Mouse (Mus musculus) CH12.LX (cell line): ENCODE measurements at regions not wholly inside any gene's neighbourhood (a gene's known extent, or its start where the extent isn't known, plus 50 kb on each side); places are given as distances from the start of the nearest gene placed in this dataset.

Source experiments
- DNase-seq: peaks from one replicate; pipeline ENCODE4 v3.0.0-alpha.2; 2013; ENCODE audit errors: extremely low read depth
- H3K27ac ChIP-seq: 2 replicates; pipeline ENCODE4 v1.5.1; 2012; ENCODE audit warnings: low read depth, mild to moderate bottlenecking, control low read depth, moderate library complexity; ENCODE audit not compliant: insufficient read depth
- H3K27me3 ChIP-seq: replicated peaks from 2 replicates; pipeline ENCODE3; 2012; ENCODE audit warnings: inconsistent platforms
- H3K36me3 ChIP-seq, 2 experiments: replicated peaks in 1 of 2; 2 replicates each; pipeline versions ENCODE3 to v1.6.1; 2012; ENCODE audit warnings: inconsistent platforms in 1 of 2, low read length in 1 of 2, mild to moderate bottlenecking in 1 of 2, mixed read lengths in 1 of 2, moderate library complexity in 1 of 2; ENCODE audit not compliant: control insufficient read depth in 1 of 2, insufficient read depth in 1 of 2
- H3K4me1 ChIP-seq, 2 experiments: 2 replicates each; pipeline ENCODE4 v1.6.1; 2012; ENCODE audit warnings: inconsistent platforms in 1 of 2, moderate library complexity in 1 of 2; ENCODE audit not compliant: insufficient read depth in 2 of 2, control insufficient read depth in 1 of 2
- H3K4me2 ChIP-seq: 2 replicates; pipeline ENCODE4 v1.6.1; 2012; ENCODE audit warnings: low read depth, mild to moderate bottlenecking, control low read depth; ENCODE audit not compliant: poor library complexity, insufficient read depth, severe bottlenecking
- H3K4me3 ChIP-seq, 3 experiments: fragments of 150-350 bp in 1 of 3; sonication (generic) in 1 of 3; replicated peaks in 1 of 3; 2 replicates each; pipeline versions ENCODE3 to v1.5.1; 2011 to 2012; ENCODE audit warnings: low read depth in 2 of 3, low read length in 2 of 3, mild to moderate bottlenecking in 2 of 3, moderate library complexity in 2 of 3, control low read depth in 1 of 3, improper control_type of control experiment in 1 of 3, inconsistent platforms in 1 of 3, mixed read lengths in 1 of 3; ENCODE audit not compliant: poor library complexity in 1 of 3
- H3K79me2 ChIP-seq: replicated peaks from 2 replicates; pipeline ENCODE4 v1.6.1; 2012; ENCODE audit warnings: mild to moderate bottlenecking, moderate library complexity; ENCODE audit not compliant: control insufficient read depth, poor library complexity, insufficient read depth, severe bottlenecking; ENCODE audit errors: extremely low read depth
- H3K9ac ChIP-seq: 2 replicates; pipeline ENCODE4 v1.6.1; 2012; ENCODE audit warnings: low read depth, mild to moderate bottlenecking, control low read depth, moderate library complexity; ENCODE audit not compliant: insufficient read depth
- H3K9me3 ChIP-seq: replicated peaks from 2 replicates; pipeline ENCODE3; 2012; ENCODE audit warnings: low read length, inconsistent platforms, mixed read lengths
- BHLHE40 ChIP-seq: IDR thresholded peaks from 2 replicates; pipeline ENCODE4 v1.6.1; 2011; ENCODE audit warnings: mild to moderate bottlenecking, low read depth, low read length, improper control_type of control experiment
- CHD1 ChIP-seq: IDR thresholded peaks from 2 replicates; pipeline ENCODE4 v1.6.1; 2012; ENCODE audit warnings: low read depth, low read length, improper control_type of control experiment, inconsistent platforms
- CTCF ChIP-seq, 2 experiments: IDR thresholded peaks in 1 of 2; conservative IDR thresholded peaks in 1 of 2; 2 replicates each; pipeline ENCODE4 v1.5.1; 2011 to 2012; ENCODE audit warnings: low read depth in 2 of 2, low read length in 2 of 2, improper control_type of control experiment in 1 of 2, inconsistent platforms in 1 of 2, mild to moderate bottlenecking in 1 of 2, moderate library complexity in 1 of 2
- E2F4 ChIP-seq: IDR thresholded peaks from 2 replicates; pipeline ENCODE4 v1.6.1; 2011; ENCODE audit warnings: low read depth, low read length, improper control_type of control experiment; ENCODE audit not compliant: insufficient replicate concordance
- ETS1 ChIP-seq: conservative IDR thresholded peaks from 2 replicates; pipeline ENCODE4 v1.6.1; 2012; ENCODE audit warnings: low read depth, mild to moderate bottlenecking, inconsistent platforms, low read length, improper control_type of control experiment, moderate library complexity
- IRF4 ChIP-seq: IDR thresholded peaks from 2 replicates; pipeline ENCODE4 v1.6.1; 2014; ENCODE audit warnings: low read depth, mild to moderate bottlenecking, inconsistent platforms, low read length, improper control_type of control experiment
- JUN ChIP-seq: IDR thresholded peaks from 2 replicates; pipeline ENCODE4 v1.6.1; 2011; ENCODE audit warnings: low read depth, mild to moderate bottlenecking, low read length, improper control_type of control experiment, moderate library complexity; ENCODE audit not compliant: insufficient read depth
- JUND ChIP-seq: conservative IDR thresholded peaks from 2 replicates; pipeline ENCODE4 v1.6.1; 2011; ENCODE audit warnings: low read depth, low read length, improper control_type of control experiment
- KAT2A ChIP-seq: IDR thresholded peaks from 2 replicates; pipeline ENCODE4 v1.6.1; 2012; ENCODE audit warnings: low read length, improper control_type of control experiment, inconsistent platforms; ENCODE audit not compliant: insufficient replicate concordance
- MAFK ChIP-seq: IDR thresholded peaks from 2 replicates; pipeline ENCODE4 v1.6.1; 2011; ENCODE audit warnings: low read length, improper control_type of control experiment; ENCODE audit not compliant: insufficient replicate concordance
- MEF2A ChIP-seq: IDR thresholded peaks from 2 replicates; pipeline ENCODE4 v1.6.1; 2014; ENCODE audit warnings: low read depth, mild to moderate bottlenecking, inconsistent platforms, low read length, improper control_type of control experiment, borderline replicate concordance
- MXI1 ChIP-seq: IDR thresholded peaks from 2 replicates; pipeline ENCODE4 v1.6.1; 2011; ENCODE audit warnings: mild to moderate bottlenecking, low read depth, low read length, improper control_type of control experiment
- NELFE ChIP-seq: IDR thresholded peaks from 2 replicates; pipeline ENCODE4 v1.6.1; 2011; ENCODE audit warnings: low read depth, low read length, improper control_type of control experiment
- NRF1 ChIP-seq: IDR thresholded peaks from 2 replicates; pipeline ENCODE4 v1.6.1; 2014; ENCODE audit warnings: low read depth, mild to moderate bottlenecking, inconsistent platforms, low read length, improper control_type of control experiment, moderate library complexity
- PAX5 ChIP-seq: IDR thresholded peaks from 2 replicates; pipeline ENCODE4 v1.6.1; 2012; ENCODE audit warnings: low read length, inconsistent platforms, mixed read lengths
- POLR2A ChIP-seq: IDR thresholded peaks from 2 replicates; pipeline ENCODE4 v1.6.1; 2011; ENCODE audit warnings: low read depth, mild to moderate bottlenecking, improper control_type of control experiment, low read length
- POLR2AphosphoS2 ChIP-seq: IDR thresholded peaks from 2 replicates; pipeline ENCODE4 v1.6.1; 2011; ENCODE audit warnings: low read depth, low read length, improper control_type of control experiment
- RAD21 ChIP-seq: IDR thresholded peaks from 2 replicates; pipeline ENCODE4 v1.6.1; 2011; ENCODE audit warnings: low read depth, mild to moderate bottlenecking, low read length, improper control_type of control experiment, moderate library complexity
- RCOR1 ChIP-seq: conservative IDR thresholded peaks from 2 replicates; pipeline ENCODE4 v1.6.1; 2012; ENCODE audit warnings: low read depth, mild to moderate bottlenecking, inconsistent platforms, low read length, improper control_type of control experiment
- TCF12 ChIP-seq: IDR thresholded peaks from 2 replicates; pipeline ENCODE4 v1.6.1; 2014; ENCODE audit warnings: low read depth, mild to moderate bottlenecking, inconsistent platforms, low read length, improper control_type of control experiment
- ZC3H11A ChIP-seq: IDR thresholded peaks from 2 replicates; pipeline ENCODE4 v1.6.1; 2012; ENCODE audit warnings: low read depth, mild to moderate bottlenecking, inconsistent platforms, low read length, improper control_type of control experiment
- ZNF384 ChIP-seq: IDR thresholded peaks from 2 replicates; pipeline ENCODE4 v1.6.1; 2012; ENCODE audit warnings: low read depth, low read length, improper control_type of control experiment, inconsistent platforms
- dilution Hi-C: fragments of 300-500 bp; cut with MboI; formaldehyde crosslinking; loops from 2 replicates; pipeline ENCODE4 v1.14.3; 2020; ENCODE audit warnings: low sequenced_read_pairs; ENCODE audit not compliant: extremely low pct_unique_long_range_greater_than_20kb, extremely low pct_ligation_motif_present
- in situ Hi-C: fragments of 300-500 bp; cut with MboI; formaldehyde crosslinking; loops from 3 replicates; pipeline ENCODE4 v1.14.3; 2019; ENCODE audit warnings: low sequenced_read_pairs, low pct_ligation_motif_present, low pct_unique_long_range_greater_than_20kb, mixed read lengths

DNA sequence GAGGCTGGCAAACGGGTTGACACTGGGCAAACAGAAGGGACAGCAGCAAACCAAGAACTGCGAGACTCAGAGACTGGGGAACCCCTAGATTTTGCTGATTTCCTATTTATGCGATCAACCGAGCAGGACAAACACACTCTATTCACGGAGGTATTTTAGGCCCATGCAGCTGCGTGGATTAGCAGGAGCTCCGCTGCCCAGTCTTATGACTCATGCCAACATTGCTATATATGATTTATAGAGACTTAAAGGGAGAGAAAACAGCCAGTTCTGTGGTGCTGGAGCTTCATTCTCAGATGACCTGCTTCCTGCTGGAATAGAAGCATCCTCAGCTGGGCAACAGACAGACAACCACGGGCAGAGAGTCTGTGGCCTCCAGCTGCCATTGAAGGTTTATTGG lies 71.2 kb upstream of the Maml3 start:
- H3K36me3 ChIP-seq, result no peaks in the 10 kb centered on the region
- H3K27me3 ChIP-seq, result no peaks in the 10 kb centered on the region
- peaks cover 3 to 17% of the 10 kb centered on the region in 2 experiments; a peak in 2 of 4 replicates for H3K4me1 ChIP-seq
- no peak for TF ChIP-seq MXI1
- no peak for TF ChIP-seq PAX5
- no peak for TF ChIP-seq RCOR1
- no peak for TF ChIP-seq RAD21
- TF ChIP-seq BHLHE40, result no peak
- TF ChIP-seq ETS1, result no peak
- TF ChIP-seq CTCF (conservative IDR thresholded peaks at IDR 0.05 in 1 of 2, IDR thresholded peaks at IDR 0.05 in 1 of 2; ENCODE audit: low read depth in 2 of 2, low read length in 2 of 2), result no peak
- TF ChIP-seq POLR2A, result no peak
- TF ChIP-seq ZC3H11A, result no peak
- no peak for TF ChIP-seq TCF12
- H3K4me2 ChIP-seq, result no peak overlapping the region
- H3K9me3 ChIP-seq, result no peaks in the 10 kb centered on the region
- H3K27ac ChIP-seq, result no peak overlapping the region
- no peak for DNase-seq
- in situ Hi-C loops (no loop called here), dilution Hi-C loops (no loop called here)
- no peak overlapping the region for H3K9ac ChIP-seq
- no peaks in the 10 kb centered on the region for H3K79me2 ChIP-seq
- no peak overlapping the region for H3K4me3 ChIP-seq

DNA sequence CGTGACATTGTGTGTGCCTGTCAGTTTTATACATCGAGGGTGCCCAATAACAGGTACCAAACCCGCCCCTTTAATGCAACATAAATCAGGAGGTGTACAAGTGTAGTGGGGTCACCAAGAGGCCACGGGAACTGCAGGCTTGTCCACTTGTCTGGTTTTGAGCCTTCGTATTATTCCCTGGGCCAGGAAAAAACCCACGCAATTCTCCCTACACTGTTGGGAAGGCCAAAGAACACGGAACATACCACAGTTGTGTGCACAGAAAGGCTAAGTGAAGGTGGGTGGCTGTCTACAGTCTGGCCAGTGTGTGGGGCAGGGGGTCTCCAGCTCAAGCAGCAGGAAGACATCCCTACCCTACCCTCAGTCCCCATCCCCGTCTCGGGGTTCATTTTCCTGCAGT lies 74.0 kb upstream of the Maml3 start:
- Histone ChIP-seq H3K9me3 (no peaks in the 10 kb centered on the region), H3K79me2 (no peaks in the 10 kb centered on the region), H3K9ac (no peak overlapping the region), H3K36me3 (no peaks in the 10 kb centered on the region), H3K4me2 (no peak overlapping the region), H3K27ac (no peak overlapping the region), H3K4me3 (no peak overlapping the region), H3K4me1 (peaks cover 3 to 17% of the 10 kb centered on the region in 2 experiments; a peak in 2 of 4 replicates), H3K27me3 (no peaks in the 10 kb centered on the region)
- dilution Hi-C loops (no loop called here), in situ Hi-C loops (no loop called here)
- DNase-seq, result no peak
- TF ChIP-seq MAFK, result no peak
- no peak for TF ChIP-seq IRF4
- TF ChIP-seq NRF1, result no peak
- TF ChIP-seq ZNF384, result no peak
- TF ChIP-seq PAX5, result no peak
- no peak for TF ChIP-seq ETS1
- no peak for TF ChIP-seq MEF2A
- TF ChIP-seq CTCF (conservative IDR thresholded peaks at IDR 0.05 in 1 of 2, IDR thresholded peaks at IDR 0.05 in 1 of 2; ENCODE audit: low read depth in 2 of 2, low read length in 2 of 2), result no peak
- TF ChIP-seq MXI1, result no peak
- no peak for TF ChIP-seq CHD1
- TF ChIP-seq TCF12, result no peak
- TF ChIP-seq JUN, result no peak
- no peak for TF ChIP-seq KAT2A
- TF ChIP-seq BHLHE40, result no peak
- no peak for TF ChIP-seq NELFE
- TF ChIP-seq POLR2AphosphoS2, result no peak
- no peak for TF ChIP-seq JUND
- no peak for TF ChIP-seq E2F4
